Mouse (Mus musculus): ENCODE data around the gene Adamts4. TPM values are rescaled to one million over a fixed set of nuclear protein-coding genes. Genes with fewer than 3 reads are reported as not detected.

Gene Adamts4
- total RNA-seq (2021): 10 to 100 TPM; 15.1 to 15.5 TPM

- DNase-seq: peak; percentile 49 to 56
These were observed at the start of gene Adamts4 for GRCm38 (mm10) chr1:171249913-171250600. Adamts4 (plus strand) TSS chr1:171250421.

GRCm38 (mm10) chr1:171200769-171201168, 49.5 kb upstream of the Adamts4 start:
- no peak for DNase-seq

GRCm38 (mm10) chr1:171203471-171204248, 46.6 kb upstream of the Adamts4 start:
- no peak for DNase-seq

- no peak for DNase-seq
These were observed 46.0 kb upstream of the Adamts4 start for GRCm38 (mm10) chr1:171204249-171204644.

- no peak for DNase-seq
These were observed 44.3 kb upstream of the Adamts4 start for GRCm38 (mm10) chr1:171205704-171206493.

- no peak for DNase-seq
These were observed 40.8 kb upstream of the Adamts4 start for GRCm38 (mm10) chr1:171209409-171209808.

GRCm38 (mm10) chr1:171212854-171213253, 37.4 kb upstream of the Adamts4 start:
- no peak for DNase-seq

GRCm38 (mm10) chr1:171213801-171214496, 36.3 kb upstream of the Adamts4 start, which contains the start of gene Nr1i3:
Nr1i3 (plus strand) TSS chr1:171213970.
- DNase-seq: no peak

- DNase-seq: no peak
These were observed 33.8 kb upstream of the Adamts4 start for GRCm38 (mm10) chr1:171216241-171216955.

GRCm38 (mm10) chr1:171220871-171221270, 29.4 kb upstream of the Adamts4 start:
- DNase-seq: peak; percentile 83 to 84

GRCm38 (mm10) chr1:171221281-171222193, 28.7 kb upstream of the Adamts4 start:
- DNase-seq: no peak

GRCm38 (mm10) chr1:171222238-171223155, 27.7 kb upstream of the Adamts4 start, which contains the start of gene Tomm40l:
Tomm40l (minus strand) TSS chr1:171222514.
- DNase-seq: peak; percentile 92 to 94

GRCm38 (mm10) chr1:171223168-171223567, 27.1 kb upstream of the Adamts4 start:
- no peak for DNase-seq

- DNase-seq: no peak
These were observed 26.4 kb upstream of the Adamts4 start for GRCm38 (mm10) chr1:171223796-171224195.

- no peak for DNase-seq
These were observed 25.4 kb upstream of the Adamts4 start, which contains the start of gene Apoa2 for GRCm38 (mm10) chr1:171224857-171225256. Apoa2 (plus strand) TSS chr1:171225054.

- no peak for DNase-seq
These were observed 23.4 kb upstream of the Adamts4 start for GRCm38 (mm10) chr1:171226780-171227179.

- DNase-seq: no peak
These were observed 22.3 kb upstream of the Adamts4 start for GRCm38 (mm10) chr1:171227879-171228278.

GRCm38 (mm10) chr1:171229750-171230149, 20.5 kb upstream of the Adamts4 start:
- no peak for DNase-seq

GRCm38 (mm10) chr1:171230215-171230614, 20.0 kb upstream of the Adamts4 start:
- no peak for DNase-seq
